Mouse (Mus musculus) liver, postnatal 0 days (tissue): ENCODE measurements at regions not wholly inside any gene's neighbourhood (a gene's known extent, or its start where the extent isn't known, plus 50 kb on each side); places are given as distances from the start of the nearest gene placed in this dataset.

Source experiments
- CTCF ChIP-seq: sonication (generic); IDR thresholded peaks from 2 replicates; pipeline ENCODE4 v1.5.1; 2016; ENCODE audit warnings: antibody characterized with exemption, low read depth
- EP300 ChIP-seq: IDR thresholded peaks from 2 replicates; pipeline ENCODE4 v1.6.1; 2016; ENCODE audit warnings: antibody characterized with exemption, low read depth, mild to moderate bottlenecking

DNA sequence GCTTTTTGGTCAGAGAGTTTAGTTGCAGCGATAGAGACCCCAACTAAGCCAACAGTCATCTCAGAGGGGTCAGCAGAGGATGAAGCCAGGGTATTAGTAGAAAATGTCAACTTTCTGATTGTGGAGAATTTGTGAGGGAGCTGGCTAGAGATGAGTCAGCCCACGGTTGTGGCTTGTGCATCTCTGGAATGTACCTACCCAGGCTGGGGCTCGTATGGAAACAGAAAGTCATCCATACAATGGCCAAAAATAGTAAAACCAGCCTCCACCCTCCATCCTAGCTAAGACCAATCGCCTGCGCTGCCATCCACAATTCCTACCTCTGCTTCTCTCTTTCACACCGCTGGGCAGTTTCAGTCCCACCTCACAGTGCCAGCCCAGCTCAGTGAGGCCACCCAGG is 94.9 kb downstream of the Gm5426 start:
- TF ChIP-seq CTCF (no peak), EP300 (no peak)
